Mouse (Mus musculus) thymus, adult 18-20 months (tissue): ENCODE data around the gene Gtdc1.

Experiments used
- DNase-seq, 2 experiments: peaks; one replicate each; pipeline ENCODE4 v3.0.0; 2022; ENCODE audit warnings: mixed read lengths in 2 of 2

The Gtdc1 gene

GRCm38 (mm10) chr2:44518085-44518484 is 409.4 kb downstream of the Gtdc1 start:
- no peak for DNase-seq
